Mouse (Mus musculus): ENCODE results near the gene Prune1. TPM values are rescaled to one million over a fixed set of nuclear protein-coding genes. Genes with fewer than 3 reads are reported as not detected.

Gene Prune1
- 13.7 TPM for polyA plus RNA-seq (2014; fragmentation: Illumina TruSeq; extraction: RNeasy Lipid Tissue Mini Kit (QIAGEN cat#74804))

DNA sequence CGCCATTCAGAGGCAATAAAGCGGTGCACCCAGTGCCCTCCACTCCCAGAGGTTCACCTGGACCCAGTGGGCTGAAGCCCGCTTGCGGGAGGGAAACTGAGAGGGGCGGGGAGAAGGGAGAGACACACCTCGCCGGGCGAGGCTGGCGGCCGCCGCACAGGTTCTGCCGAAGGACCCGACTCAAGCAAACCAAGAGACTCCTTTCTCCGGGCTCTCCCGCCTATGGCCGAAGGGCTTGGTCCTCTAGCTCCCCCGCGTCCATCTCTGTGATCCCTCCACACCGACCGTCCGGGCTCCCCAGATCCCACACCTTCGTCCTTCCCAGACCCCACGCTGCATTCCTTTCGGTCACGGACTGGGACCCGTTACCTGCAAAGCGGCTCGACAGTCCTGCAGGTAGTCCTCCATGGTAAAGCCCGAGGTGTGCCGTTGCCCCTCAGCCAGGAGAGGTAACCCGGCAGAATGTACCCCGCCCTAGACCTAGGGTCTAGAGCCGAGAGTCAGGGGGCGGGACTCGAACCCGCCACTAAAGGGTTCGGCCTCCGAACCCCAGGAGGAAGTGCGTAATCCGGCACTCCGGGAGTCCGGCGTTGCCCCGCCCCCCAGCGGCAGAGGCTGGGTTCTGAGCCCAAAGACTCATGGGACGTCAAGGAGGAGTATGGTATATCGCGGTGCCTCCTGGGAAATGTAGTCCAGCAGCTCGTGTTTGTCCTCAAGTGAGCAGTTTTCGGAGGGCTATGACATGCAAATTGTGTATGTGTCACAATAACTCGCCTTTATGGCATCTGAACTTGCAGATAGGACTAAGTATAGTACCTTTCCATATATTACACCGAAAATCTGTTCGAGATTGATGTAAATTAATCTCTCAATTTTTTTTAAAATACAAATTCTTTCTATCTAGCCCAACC, at the start of gene Prune1, which contains the start of gene Mindy1:
Gene Prune1, minus strand, starts transcription at position 861 of the 911 bp plus-strand sequence.
Gene Mindy1, plus strand, starts transcription at position 130 of the 911 bp plus-strand sequence.

DNA sequence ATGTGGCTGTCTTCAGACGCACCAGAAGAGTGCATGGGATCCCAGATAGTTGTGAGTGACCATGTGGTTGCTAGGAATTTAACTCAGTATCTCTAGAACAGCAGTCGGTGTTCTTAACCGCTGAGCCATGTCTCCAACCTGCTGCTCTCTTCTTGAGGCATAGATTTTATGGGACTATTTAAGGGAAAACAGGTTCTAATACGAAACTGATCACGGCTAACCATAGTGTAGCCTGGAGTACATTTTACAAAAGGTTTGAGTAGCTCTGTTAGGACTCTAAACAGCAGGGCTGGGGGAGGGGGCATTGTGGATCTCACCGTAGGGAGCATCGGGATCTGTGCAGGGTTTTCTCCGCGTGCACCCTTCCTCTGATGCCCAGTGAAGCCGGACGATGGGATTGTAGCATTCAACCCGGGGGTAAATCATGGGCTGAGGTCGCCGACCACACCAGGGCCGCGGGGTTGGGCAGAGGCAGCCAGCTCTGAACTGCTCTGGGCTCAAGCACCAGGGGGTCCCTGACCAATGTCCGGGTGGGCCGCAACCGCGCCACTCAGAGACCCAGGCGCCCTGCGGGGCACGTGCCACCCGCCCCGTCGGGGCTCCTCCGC, 32.7 kb upstream of the Prune1 start, which contains the start of gene Cers2:
Gene Cers2, plus strand, starts transcription at position 306 of the 608 bp plus-strand sequence.

GRCm38 (mm10) chr3:95307100-95307499, 25.2 kb upstream of the Prune1 start, which contains the start of gene Anxa9:
Gene Anxa9 (minus strand): TSS chr3:95307176.

GRCm38 (mm10) chr3:95250783-95251424, 31.0 kb downstream of the Prune1 start, which contains the start of gene Bnipl:
Gene Bnipl (minus strand): TSS chr3:95251193.

GRCm38 (mm10) chr3:95241498-95241897, 40.4 kb downstream of the Prune1 start, which contains the start of gene Gm128:
Gene Gm128 (minus strand): TSS chr3:95241598.

GRCm38 (mm10) chr3:95231298-95232221, 50.3 kb downstream of the Prune1 start, which contains the start of gene Mllt11:
Gene Mllt11 (minus strand): TSS chr3:95232171.

GRCm38 (mm10) chr3:95228148-95228893, 53.6 kb downstream of the Prune1 start, which contains the start of gene Cdc42se1:
Gene Cdc42se1 (plus strand): TSS chr3:95228732.

DNA sequence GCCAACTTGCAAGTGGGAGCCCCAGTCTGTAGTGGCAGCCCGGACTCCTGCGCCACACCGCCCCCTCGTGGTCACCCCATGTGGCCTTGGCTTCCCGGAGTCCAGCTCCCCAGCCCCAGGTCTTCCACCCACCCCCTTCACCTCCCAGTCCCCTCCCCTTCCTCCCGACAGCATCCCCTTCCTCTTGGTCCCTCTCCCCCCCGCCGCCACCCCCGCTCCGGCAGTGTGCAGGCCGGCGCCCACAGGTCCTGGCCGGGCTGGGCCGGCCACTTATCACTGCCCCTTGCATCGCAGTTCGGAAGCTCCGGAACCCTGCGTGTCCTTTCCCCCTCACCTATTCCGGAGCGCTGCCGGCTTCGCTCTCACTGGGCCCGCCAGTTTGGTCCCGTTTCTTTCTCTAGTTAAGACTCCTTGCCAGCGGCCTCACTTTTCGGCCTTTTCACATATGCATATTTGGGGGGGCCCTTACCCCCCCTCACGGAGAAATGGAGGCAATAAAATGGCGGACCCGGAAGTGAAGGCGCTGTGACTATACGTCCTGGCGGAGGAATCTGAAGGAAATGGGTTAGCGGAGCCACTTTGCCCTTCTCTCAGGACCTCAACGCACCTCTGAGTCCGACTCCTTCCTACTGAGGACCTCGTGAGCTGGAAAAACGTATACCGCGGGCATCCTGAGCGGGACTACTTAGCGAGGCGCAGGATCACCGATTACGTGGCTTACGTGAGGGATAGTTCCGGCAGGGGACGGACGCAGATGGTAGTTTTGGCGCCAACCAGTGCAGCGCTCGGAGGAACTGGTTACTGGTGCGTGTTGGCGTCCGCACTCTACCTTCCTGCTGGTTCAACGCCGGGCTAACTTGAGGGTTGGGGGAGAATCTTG, 64.4 kb downstream of the Prune1 start, which contains the start of gene Gabpb2:
Gene Gabpb2, minus strand, starts transcription at position 662 of the 880 bp plus-strand sequence.

Other genes starting within 250 kb of the Prune1 start
- 9.3 TPM for gene Psmd4, start 239.5 kb downstream of the Prune1 start, polyA plus RNA-seq (2014; fragmentation: Illumina TruSeq; extraction: RNeasy Lipid Tissue Mini Kit (QIAGEN cat#74804))
- 25.1 TPM for gene Pip5k1a, start 175.1 kb downstream of the Prune1 start, polyA plus RNA-seq (2014; fragmentation: Illumina TruSeq; extraction: RNeasy Lipid Tissue Mini Kit (QIAGEN cat#74804))
- gene Vps72, start 171.1 kb downstream of the Prune1 start, polyA plus RNA-seq (2014; fragmentation: Illumina TruSeq; extraction: RNeasy Lipid Tissue Mini Kit (QIAGEN cat#74804)), result 16.5 TPM
- not detected for gene Tmod4, start 157.6 kb downstream of the Prune1 start, polyA plus RNA-seq (2014; fragmentation: Illumina TruSeq; extraction: RNeasy Lipid Tissue Mini Kit (QIAGEN cat#74804))
- 21.2 TPM for gene Scnm1, start 148.1 kb downstream of the Prune1 start, polyA plus RNA-seq (2014; fragmentation: Illumina TruSeq; extraction: RNeasy Lipid Tissue Mini Kit (QIAGEN cat#74804))
- gene Lysmd1, start 148.0 kb downstream of the Prune1 start, polyA plus RNA-seq (2014; fragmentation: Illumina TruSeq; extraction: RNeasy Lipid Tissue Mini Kit (QIAGEN cat#74804)), result 1.9 TPM
- gene Tnfaip8l2, start 139.7 kb downstream of the Prune1 start, polyA plus RNA-seq (2014; fragmentation: Illumina TruSeq; extraction: RNeasy Lipid Tissue Mini Kit (QIAGEN cat#74804)), result not detected
- gene Sema6c, start 121.6 kb downstream of the Prune1 start, polyA plus RNA-seq (2014; fragmentation: Illumina TruSeq; extraction: RNeasy Lipid Tissue Mini Kit (QIAGEN cat#74804)), result 0.34 TPM
- gene Gabpb2, start 64.2 kb downstream of the Prune1 start, polyA plus RNA-seq (2014; fragmentation: Illumina TruSeq; extraction: RNeasy Lipid Tissue Mini Kit (QIAGEN cat#74804)), result 35.3 TPM
- gene Cdc42se1, start 53.3 kb downstream of the Prune1 start, polyA plus RNA-seq (2014; fragmentation: Illumina TruSeq; extraction: RNeasy Lipid Tissue Mini Kit (QIAGEN cat#74804)), result 17.5 TPM
- gene Mllt11, start 49.9 kb downstream of the Prune1 start, polyA plus RNA-seq (2014; fragmentation: Illumina TruSeq; extraction: RNeasy Lipid Tissue Mini Kit (QIAGEN cat#74804)), result 19.0 TPM
- gene Gm128, start 40.5 kb downstream of the Prune1 start, polyA plus RNA-seq (2014; fragmentation: Illumina TruSeq; extraction: RNeasy Lipid Tissue Mini Kit (QIAGEN cat#74804)), result 0.26 TPM
- 0.83 TPM for gene Bnipl, start 30.9 kb downstream of the Prune1 start, polyA plus RNA-seq (2014; fragmentation: Illumina TruSeq; extraction: RNeasy Lipid Tissue Mini Kit (QIAGEN cat#74804))
- gene Mindy1, start 731 bp downstream of the Prune1 start, polyA plus RNA-seq (2014; fragmentation: Illumina TruSeq; extraction: RNeasy Lipid Tissue Mini Kit (QIAGEN cat#74804)), result 125 TPM
- gene Anxa9, start 25.1 kb upstream of the Prune1 start, polyA plus RNA-seq (2014; fragmentation: Illumina TruSeq; extraction: RNeasy Lipid Tissue Mini Kit (QIAGEN cat#74804)), result 0.66 TPM
- 104 TPM for gene Cers2, start 32.7 kb upstream of the Prune1 start, polyA plus RNA-seq (2014; fragmentation: Illumina TruSeq; extraction: RNeasy Lipid Tissue Mini Kit (QIAGEN cat#74804))
- gene Setdb1, start 75.1 kb upstream of the Prune1 start, polyA plus RNA-seq (2014; fragmentation: Illumina TruSeq; extraction: RNeasy Lipid Tissue Mini Kit (QIAGEN cat#74804)), result 28.5 TPM
- not detected for gene 4930558C23Rik, start 120.8 kb upstream of the Prune1 start, polyA plus RNA-seq (2014; fragmentation: Illumina TruSeq; extraction: RNeasy Lipid Tissue Mini Kit (QIAGEN cat#74804))
- 79.1 TPM for gene Arnt, start 152.3 kb upstream of the Prune1 start, polyA plus RNA-seq (2014; fragmentation: Illumina TruSeq; extraction: RNeasy Lipid Tissue Mini Kit (QIAGEN cat#74804))
- gene Ctsk, start 217.2 kb upstream of the Prune1 start, polyA plus RNA-seq (2014; fragmentation: Illumina TruSeq; extraction: RNeasy Lipid Tissue Mini Kit (QIAGEN cat#74804)), result 8.8 TPM
- gene Ctss, start 244.7 kb upstream of the Prune1 start, polyA plus RNA-seq (2014; fragmentation: Illumina TruSeq; extraction: RNeasy Lipid Tissue Mini Kit (QIAGEN cat#74804)), result 290 TPM